Mouse (Mus musculus) spleen, adult 2 months (tissue): ENCODE measurements around the gene Sf3a2.

ENCODE experiments used
- CTCF ChIP-seq: fragments of 200-500 bp; IDR thresholded peaks from 2 replicates; pipeline ENCODE4 v1.5.1; 2011; ENCODE audit warnings: mild to moderate bottlenecking, inconsistent platforms; ENCODE audit not compliant: insufficient read depth, insufficient read length, insufficient replicate concordance; ENCODE audit errors: extremely low read depth
- POLR2A ChIP-seq: fragments of 200-500 bp; IDR thresholded peaks from 2 replicates; pipeline ENCODE4 v1.6.1; 2011; ENCODE audit warnings: low read depth, low read length, inconsistent platforms

- TF ChIP-seq POLR2A (no peak), CTCF (no peak)
Observed at GRCm38 (mm10) chr10:80837827-80838226, 39.8 kb downstream of the Sf3a2 start.
